Mouse (Mus musculus) bone marrow macrophage, adult 2 months (primary cell): ENCODE measurements around the gene Shb.

Experiments used
- CTCF ChIP-seq: IDR thresholded peaks from 2 replicates; pipeline ENCODE4 v1.5.1; 2012; ENCODE audit warnings: low read depth, mild to moderate bottlenecking, low read length, moderate library complexity
- POLR2A ChIP-seq: IDR thresholded peaks from 2 replicates; pipeline ENCODE4 v1.6.1; 2012; ENCODE audit warnings: mild to moderate bottlenecking, low read depth, low read length, borderline replicate concordance

DNA sequence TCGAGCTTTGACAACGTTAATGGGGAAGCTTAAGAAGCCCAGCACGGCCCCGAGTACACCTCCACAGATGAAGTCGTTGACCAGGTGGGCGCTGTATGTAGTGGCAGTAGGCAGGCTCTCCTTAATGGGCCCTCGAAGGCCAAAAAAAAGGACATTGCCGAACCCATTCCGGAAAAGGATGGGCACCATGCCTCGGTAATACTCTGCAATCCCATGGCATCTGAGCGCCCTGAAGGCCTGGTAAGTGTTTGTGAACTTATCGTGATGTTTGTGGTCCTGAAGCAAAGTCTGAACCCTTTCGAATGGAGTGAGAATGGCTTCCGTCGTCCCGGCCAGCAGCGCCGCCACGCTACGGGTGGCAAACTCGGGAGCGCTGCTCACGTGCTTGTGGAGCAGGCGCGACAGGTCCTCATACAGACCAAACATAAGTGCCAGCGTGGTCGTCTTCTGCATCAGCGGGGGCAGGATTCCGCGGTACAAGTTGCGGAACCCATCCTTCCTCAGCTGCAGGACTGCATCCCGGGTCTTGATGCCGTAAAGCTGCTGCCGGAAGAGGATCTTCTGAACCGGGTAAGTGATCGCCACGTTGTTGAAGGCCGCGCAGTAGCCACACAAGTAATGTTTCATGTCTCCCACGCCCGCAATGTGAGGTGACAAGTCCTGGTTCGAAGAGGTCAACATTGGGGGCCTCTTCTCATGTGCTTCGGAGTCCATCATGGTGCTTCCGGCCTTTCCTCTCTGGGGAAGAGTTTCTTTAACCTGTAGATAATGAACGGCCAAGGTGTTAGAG, 132.7 kb downstream of the Shb start:
- TF ChIP-seq POLR2A (no peak), CTCF (no peak)
